Mouse (Mus musculus) left cerebral cortex, postnatal 4 days (tissue): ENCODE results near the gene Ccdc12. TPM values are rescaled to one million over a fixed set of nuclear protein-coding genes. Genes with fewer than 3 reads are reported as not detected.

Experiments
- DNase-seq: peaks from one replicate; pipeline ENCODE4 v3.0.0-alpha.2; 2022
- intact Hi-C: fragments of 180-260 bp; cut with DNase I; formaldehyde crosslinking; loops from one replicate; pipeline ENCODE4 v1.15.1; 2025
- total RNA-seq, 2 experiments: library from RNA; stranded (reverse); gene quantifications; 2 replicates each; pipeline ENCODE4 v1.2.3; 2021

Gene Ccdc12
- total RNA-seq, 2 experiments from 2014 or later, result 43.1 to 46.6 TPM

- intact Hi-C loops, result loop anchor here (10.0 kb wide), 1 partner anchor 132 kb away; no protein-coding TSS in a partner anchor
- DNase-seq, result no peak
Observed at GRCm38 (mm10) chr9:110733102-110733501, 76.8 kb downstream of the Ccdc12 start.

GRCm38 (mm10) chr9:110734154-110734553, 77.9 kb downstream of the Ccdc12 start:
- DNase-seq, result no peak
- intact Hi-C loops, result loop anchor here (10.0 kb wide), 1 partner anchor 131 kb away; no protein-coding TSS in a partner anchor

GRCm38 (mm10) chr9:110736362-110736761, 80.1 kb downstream of the Ccdc12 start:
- intact Hi-C loops, result loop anchor here (10.0 kb wide), 1 partner anchor 128 kb away; no protein-coding TSS in a partner anchor
- peak; percentile 53 for DNase-seq

- no peak for DNase-seq
- intact Hi-C loops, result loop anchor here (10.0 kb wide), 1 partner anchor 127 kb away; no protein-coding TSS in a partner anchor
Observed at GRCm38 (mm10) chr9:110738054-110738453, 81.8 kb downstream of the Ccdc12 start.

- intact Hi-C loops, result loop anchor here (10.0 kb wide), 1 partner anchor 125 kb away; no protein-coding TSS in a partner anchor
- DNase-seq, result no peak
Observed at GRCm38 (mm10) chr9:110739961-110740360, 83.7 kb downstream of the Ccdc12 start.

GRCm38 (mm10) chr9:110741711-110742294, 85.5 kb downstream of the Ccdc12 start, which contains the start of gene Myl3:
Gene Myl3 (plus strand): TSS chr9:110741861.
- intact Hi-C loops, result no loop called here
- no peak for DNase-seq

GRCm38 (mm10) chr9:110742295-110742950, 86.1 kb downstream of the Ccdc12 start:
- DNase-seq, result peak; percentile 55
- intact Hi-C loops, result no loop called here

- intact Hi-C loops, result no loop called here
- peak; percentile 33 for DNase-seq
Observed at GRCm38 (mm10) chr9:110742951-110743455, 86.7 kb downstream of the Ccdc12 start.

- intact Hi-C loops, result no loop called here
- DNase-seq, result peak; percentile 47
Observed at GRCm38 (mm10) chr9:110743456-110744323, 87.4 kb downstream of the Ccdc12 start.

GRCm38 (mm10) chr9:110745752-110746151, 89.4 kb downstream of the Ccdc12 start:
- no peak for DNase-seq
- intact Hi-C loops, result no loop called here

- intact Hi-C loops, result no loop called here
- DNase-seq, result no peak
Observed at GRCm38 (mm10) chr9:110746238-110746637, 89.9 kb downstream of the Ccdc12 start.

- intact Hi-C loops, result no loop called here
- DNase-seq, result no peak
Observed at GRCm38 (mm10) chr9:110746961-110747360, 90.7 kb downstream of the Ccdc12 start, which contains the start of gene Pth1r. Gene Pth1r (minus strand): TSS chr9:110747145.

- intact Hi-C loops, result no loop called here
- DNase-seq, result no peak
Observed at GRCm38 (mm10) chr9:110748451-110748850, 92.1 kb downstream of the Ccdc12 start.

GRCm38 (mm10) chr9:110750404-110751187, 94.3 kb downstream of the Ccdc12 start:
- DNase-seq, result no peak
- intact Hi-C loops, result no loop called here

- intact Hi-C loops, result no loop called here
- DNase-seq, result no peak
Observed at GRCm38 (mm10) chr9:110751412-110751811, 95.1 kb downstream of the Ccdc12 start.

GRCm38 (mm10) chr9:110752917-110753435, 96.7 kb downstream of the Ccdc12 start:
- no peak for DNase-seq
- intact Hi-C loops, result no loop called here

GRCm38 (mm10) chr9:110753773-110754172, 97.5 kb downstream of the Ccdc12 start:
- no peak for DNase-seq
- intact Hi-C loops, result no loop called here

GRCm38 (mm10) chr9:110757816-110758215, 101.5 kb downstream of the Ccdc12 start:
- peak; percentile 13 for DNase-seq
- intact Hi-C loops, result no loop called here

- DNase-seq, result peak; percentile 43
- intact Hi-C loops, result no loop called here
Observed at GRCm38 (mm10) chr9:110758605-110759004, 102.3 kb downstream of the Ccdc12 start.

- intact Hi-C loops, result no loop called here
- DNase-seq, result peak; percentile 48
Observed at GRCm38 (mm10) chr9:110759265-110759664, 103.0 kb downstream of the Ccdc12 start.
